Comparison of ENCODE assay signal across 7 mouse cellular contexts in genomic region chr10:122895121-122895770, GRCm38 (mm10).
A peak's percentile ranks its signal among the peaks of the same experiment; 100 is the strongest.
DNase-seq lines count a peak whose midpoint lies in the region; ATAC-seq lines count a peak whose summit lies in the region.

No protein-coding gene starts in this region.

- H3K4me1 ChIP-seq in stomach, embryonic 16.5 days (ENCODE audit: control insufficient read depth, insufficient read depth, low read length), result no peaks in the 10 kb centered on the region; the same call in 1 of the 2 replicates

- H3K4me2 ChIP-seq in stomach, embryonic 16.5 days (ENCODE audit: low read depth, low read length), result no peak overlapping the region

- DNase-seq in CD4-positive, CD25-positive, alpha-beta regulatory T cell, adult 2 months (ENCODE audit: low read depth, low spot score), result peak; percentile 69
- DNase-seq in NIH3T3 (ENCODE audit: low read depth), result peak; percentile 82
- peak; percentile 85 to 90 for DNase-seq in cerebellum, postnatal 10 days
- peak; percentile 47 for DNase-seq in gastrocnemius, postnatal 25 days
- DNase-seq in kidney, adult 9 months, result peak; percentile 76
- DNase-seq in lung, postnatal 4 days, result peak; percentile 56 to 72

- no peaks in the 10 kb centered on the region for H3K9me3 ChIP-seq in stomach, embryonic 16.5 days (replicated peaks; ENCODE audit: control insufficient read depth, low read length)

- H3K27me3 ChIP-seq in stomach, embryonic 16.5 days (ENCODE audit: control insufficient read depth, insufficient read depth, low read length), result no peaks in the 10 kb centered on the region

- peak; percentile 7; the same call in 1 of the 2 replicates for ATAC-seq in stomach, embryonic 16.5 days (ENCODE audit: insufficient read depth, low FRiP score)

- H3K27ac ChIP-seq in stomach, embryonic 16.5 days (ENCODE audit: low read length), result 0 out of 2 replicates have a peak overlapping the region, but pooled peaks have one; percentile 7

- H3K36me3 ChIP-seq in stomach, embryonic 16.5 days (ENCODE audit: control insufficient read depth, insufficient read depth, low read length), result no peaks in the 10 kb centered on the region

- no peak overlapping the region for H3K9ac ChIP-seq in stomach, embryonic 16.5 days (ENCODE audit: low read length)

- WGBS in stomach, embryonic 16.5 days, result 77% methylated on average over 12 of the region's 12 CpGs

- H3K4me3 ChIP-seq in stomach, embryonic 16.5 days (replicated peaks; ENCODE audit: low read length), result no peak overlapping the region
